Comparison of ENCODE assay signal across 9 mouse cellular contexts in genomic region chr3:122617613-122618340, GRCm38 (mm10). TPM values are rescaled to one million over a fixed set of nuclear protein-coding genes. Genes with fewer than 3 reads are reported as not detected.
DNase-seq lines count a peak whose midpoint lies in the region; ATAC-seq and TF ChIP-seq lines count a peak whose summit lies in the region.
"Had no signal": no experiment of that assay in that cellular context is flagged by ENCODE, and none has a peak within 500 bp of the region (broad histone marks: within the 10 kb centered on the region; RNA-seq: fewer than 3 reads in every experiment).

No protein-coding gene starts in this region.

- H3K27me3 ChIP-seq in kidney, postnatal 0 days (ENCODE audit: insufficient read depth, low read length), result no peaks in the 10 kb centered on the region
- H3K27me3 ChIP-seq in embryonic facial prominence, embryonic 10.5 days (replicated peaks; ENCODE audit: low read depth, poor library complexity, severe bottlenecking), result no peaks in the 10 kb centered on the region
- no peaks in the 10 kb centered on the region for H3K27me3 ChIP-seq in intestine, embryonic 15.5 days (replicated peaks)
- no peaks in the 10 kb centered on the region for H3K27me3 ChIP-seq in neural tube, embryonic 13.5 days

- H3K9ac ChIP-seq in kidney, postnatal 0 days (ENCODE audit: low read depth, low read length), result peak overlapping the region; percentile 99
- H3K9ac ChIP-seq in intestine, embryonic 15.5 days, result peak overlapping the region; percentile 98; the same call in 1 of the 2 replicates
- peak overlapping the region; percentile 95 for H3K9ac ChIP-seq in neural tube, embryonic 13.5 days

- no peaks in the 10 kb centered on the region for H3K9me3 ChIP-seq in kidney, postnatal 0 days (replicated peaks; ENCODE audit: low read length)
- no peaks in the 10 kb centered on the region for H3K9me3 ChIP-seq in embryonic facial prominence, embryonic 10.5 days
- H3K9me3 ChIP-seq in intestine, embryonic 15.5 days, result no peaks in the 10 kb centered on the region
- H3K9me3 ChIP-seq in neural tube, embryonic 13.5 days, result no peaks in the 10 kb centered on the region

- DNase-seq in kidney, postnatal 0 days (ENCODE audit: low spot score), result no peak
- DNase-seq in kidney, adult 18-20 months, result no peak
- no peak for DNase-seq in embryonic facial prominence, embryonic 10.5 days (ENCODE audit: low spot score)
- DNase-seq in thymus, adult 18-20 months, result no peak
- DNase-seq: thymus, adult 2 months had no signal

- H3K36me3 ChIP-seq in kidney, postnatal 0 days (ENCODE audit: insufficient read depth, low read length), result no peaks in the 10 kb centered on the region
- H3K36me3 ChIP-seq in embryonic facial prominence, embryonic 10.5 days (replicated peaks), result no peaks in the 10 kb centered on the region
- no peaks in the 10 kb centered on the region for H3K36me3 ChIP-seq in intestine, embryonic 15.5 days
- no peaks in the 10 kb centered on the region for H3K36me3 ChIP-seq in neural tube, embryonic 13.5 days

- peak; percentile 53 for TF ChIP-seq CTCF in kidney, postnatal 0 days (IDR thresholded peaks at IDR 0.05; ENCODE audit: low read depth)

- no peak for ATAC-seq in kidney, postnatal 0 days (replicated peaks; ENCODE audit: low FRiP score, low read depth)
- ATAC-seq in intestine, embryonic 15.5 days, result no peak
- ATAC-seq in neural tube, embryonic 13.5 days (ENCODE audit: low read depth), result no peak
- no peak for ATAC-seq in frontal cortex, adult (ENCODE audit: low TSS enrichment)
- no peak for ATAC-seq in megakaryocyte progenitor cell, adult 5-6 weeks (replicated peaks; ENCODE audit: poor library complexity)

- 39% methylated on average over 9 of the region's 9 CpGs for WGBS in kidney, postnatal 0 days
- 51% methylated on average over 9 of the region's 9 CpGs for WGBS in embryonic facial prominence, embryonic 10.5 days
- WGBS in intestine, embryonic 15.5 days, result 34% methylated on average over 9 of the region's 9 CpGs
- 42% methylated on average over 9 of the region's 9 CpGs for WGBS in neural tube, embryonic 13.5 days

- peak overlapping the region; percentile 85 for H3K4me2 ChIP-seq in kidney, postnatal 0 days (ENCODE audit: low read length)
- peak overlapping the region; percentile 87 for H3K4me2 ChIP-seq in intestine, embryonic 15.5 days (replicated peaks)
- H3K4me2 ChIP-seq in neural tube, embryonic 13.5 days, result peak overlapping the region; percentile 81

- peak overlapping the region; percentile 87 for H3K4me3 ChIP-seq in kidney, postnatal 0 days (replicated peaks; ENCODE audit: low read depth, low read length)
- peak overlapping the region; percentile 96 for H3K4me3 ChIP-seq in embryonic facial prominence, embryonic 10.5 days
- peak overlapping the region; percentile 98 for H3K4me3 ChIP-seq in intestine, embryonic 15.5 days (replicated peaks)
- H3K4me3 ChIP-seq in neural tube, embryonic 13.5 days, result peak overlapping the region; percentile 62

- H3K4me1 ChIP-seq in kidney, postnatal 0 days (replicated peaks; ENCODE audit: insufficient read depth, low read length), result peaks cover 7% of the 10 kb centered on the region; the same call in 1 of the 2 replicates
- H3K4me1 ChIP-seq in embryonic facial prominence, embryonic 10.5 days, result peaks cover 35% of the 10 kb centered on the region
- H3K4me1 ChIP-seq in intestine, embryonic 15.5 days (replicated peaks), result peaks cover 15% of the 10 kb centered on the region
- peaks cover 60% of the 10 kb centered on the region for H3K4me1 ChIP-seq in neural tube, embryonic 13.5 days (replicated peaks)

- H3K27ac ChIP-seq in kidney, postnatal 0 days, result peak overlapping the region; percentile 99; the same call in 1 of the 2 replicates
- H3K27ac ChIP-seq in embryonic facial prominence, embryonic 10.5 days (replicated peaks), result peak overlapping the region; percentile 100
- H3K27ac ChIP-seq in intestine, embryonic 15.5 days, result no peak overlapping the region
- peak overlapping the region; percentile 99 for H3K27ac ChIP-seq in neural tube, embryonic 13.5 days (replicated peaks)

RNA-seq across cellular contexts. Expression of gene Fnbp1l, which starts 1.7 kb away (rescaled TPM):
- polyA plus RNA-seq in kidney, postnatal 0 days (2015; fragmentation: Nextera tagmentation; extraction: Ambion mirVana), result 35.5 and 39.9 TPM in 2 replicates
- polyA plus RNA-seq in embryonic facial prominence, embryonic 10.5 days (2016; fragmentation: Nextera tagmentation; extraction: Ambion mirVana), result 57.7 and 66.4 TPM in 2 replicates
- 40.0 and 43.1 TPM in 2 replicates for polyA plus RNA-seq in intestine, embryonic 15.5 days (2015; fragmentation: Nextera tagmentation; extraction: Ambion mirVana)
- polyA plus RNA-seq in neural tube, embryonic 13.5 days (2015; fragmentation: Nextera tagmentation; extraction: Ambion mirVana), result 144 and 166 TPM in 2 replicates
- total RNA-seq in megakaryocyte progenitor cell, adult 5-6 weeks (2015), result 9.0 and 13.4 TPM in 2 replicates
- 11.0 and 12.7 TPM in 2 replicates for total RNA-seq in megakaryocyte progenitor cell, adult 5-6 weeks (2017)
